8 mouse cellular contexts compared by ENCODE assay signal in genomic region chr7:67371351-67371890, GRCm38 (mm10). TPM values are rescaled to one million over a fixed set of nuclear protein-coding genes. Genes with fewer than 3 reads are reported as not detected.
DNase-seq lines count a peak whose midpoint lies in the region; ATAC-seq lines count a peak whose summit lies in the region.

No protein-coding gene starts in this region.

- H3K9ac ChIP-seq in kidney, embryonic 14.5 days (ENCODE audit: low read depth, low read length): peak overlapping the region; percentile 97
- peak overlapping the region; percentile 95 for H3K9ac ChIP-seq in hindbrain, embryonic 11.5 days (ENCODE audit: low read depth, low read length)
- peak overlapping the region; percentile 96 for H3K9ac ChIP-seq in midbrain, embryonic 12.5 days (replicated peaks)

- WGBS in kidney, embryonic 14.5 days: 10% methylated on average over 10 of the region's 10 CpGs
- 17% methylated on average over 10 of the region's 10 CpGs for WGBS in hindbrain, embryonic 11.5 days
- 21% methylated on average over 10 of the region's 10 CpGs for whole genome bisulfite sequencing in midbrain, embryonic 12.5 days

- H3K4me1 ChIP-seq in kidney, embryonic 14.5 days (ENCODE audit: control insufficient read depth, insufficient read depth, low read length): peaks cover 17% of the 10 kb centered on the region; the same call in 1 of the 2 replicates
- H3K4me1 ChIP-seq in hindbrain, embryonic 11.5 days (replicated peaks; ENCODE audit: control insufficient read depth, insufficient read depth, low read length): no peaks in the 10 kb centered on the region; the same call in 1 of the 2 replicates
- H3K4me1 ChIP-seq in midbrain, embryonic 12.5 days: peaks cover 15% of the 10 kb centered on the region

- H3K4me3 ChIP-seq in kidney, embryonic 14.5 days (ENCODE audit: low read length): peak overlapping the region; percentile 92
- peak overlapping the region; percentile 78 for H3K4me3 ChIP-seq in hindbrain, embryonic 11.5 days (ENCODE audit: low read depth, low read length)
- H3K4me3 ChIP-seq in midbrain, embryonic 12.5 days: peak overlapping the region; percentile 92

- no peaks in the 10 kb centered on the region for H3K9me3 ChIP-seq in kidney, embryonic 14.5 days (ENCODE audit: control insufficient read depth, low read length)
- H3K9me3 ChIP-seq in hindbrain, embryonic 11.5 days (ENCODE audit: control insufficient read depth, low read length): no peaks in the 10 kb centered on the region
- no peaks in the 10 kb centered on the region for H3K9me3 ChIP-seq in midbrain, embryonic 12.5 days

- H3K36me3 ChIP-seq in kidney, embryonic 14.5 days (ENCODE audit: control insufficient read depth, insufficient read depth, low read length): no peaks in the 10 kb centered on the region
- H3K36me3 ChIP-seq in hindbrain, embryonic 11.5 days (ENCODE audit: control insufficient read depth, insufficient read depth, low read length): no peaks in the 10 kb centered on the region
- no peaks in the 10 kb centered on the region for H3K36me3 ChIP-seq in midbrain, embryonic 12.5 days

- no peaks in the 10 kb centered on the region for H3K27me3 ChIP-seq in kidney, embryonic 14.5 days (ENCODE audit: control insufficient read depth, insufficient read depth, low read length)
- H3K27me3 ChIP-seq in hindbrain, embryonic 11.5 days (ENCODE audit: control insufficient read depth, insufficient read depth, low read length): no peaks in the 10 kb centered on the region
- no peaks in the 10 kb centered on the region; the same call in 1 of the 2 replicates for H3K27me3 ChIP-seq in midbrain, embryonic 12.5 days

- peak overlapping the region; percentile 85 for H3K4me2 ChIP-seq in kidney, embryonic 14.5 days (replicated peaks; ENCODE audit: low read depth, low read length)
- H3K4me2 ChIP-seq in hindbrain, embryonic 11.5 days (replicated peaks; ENCODE audit: low read depth, low read length): peak overlapping the region; percentile 97
- peak overlapping the region; percentile 86 for H3K4me2 ChIP-seq in midbrain, embryonic 12.5 days (replicated peaks)

- no peak for DNase-seq in kidney, adult 8-10 months
- DNase-seq in adipocyte (ENCODE audit: low spot score): peak; percentile 51
- no peak for DNase-seq in hindbrain, embryonic 11.5 days (ENCODE audit: low spot score)
- DNase-seq in spleen, adult 18-20 months: no peak
- DNase-seq in left cerebral cortex, adult 9 months (ENCODE audit: low spot score in 2 of 2): no peak

- H3K27ac ChIP-seq in kidney, embryonic 14.5 days (ENCODE audit: low read depth, low read length): no peak overlapping the region
- no peak overlapping the region for H3K27ac ChIP-seq in hindbrain, embryonic 11.5 days (ENCODE audit: low read depth, low read length)
- no peak overlapping the region for H3K27ac ChIP-seq in midbrain, embryonic 12.5 days (replicated peaks)

- ATAC-seq in kidney, embryonic 14.5 days (ENCODE audit: low FRiP score, low TSS enrichment): no peak
- no peak for ATAC-seq in hindbrain, embryonic 11.5 days (ENCODE audit: low FRiP score)
- no peak for ATAC-seq in midbrain, embryonic 12.5 days (ENCODE audit: low FRiP score, low read depth)
- ATAC-seq in inflammation-experienced regulatory T-cells, adult 6 months: no peak

RNA-seq across cellular contexts. Expression of gene Mef2a, which starts 1.2 kb away (rescaled TPM):
- polyA plus RNA-seq in kidney, embryonic 14.5 days (2014; fragmentation: Nextera tagmentation; extraction: Ambion mirVana): 22.6 and 45.6 TPM in 2 replicates
- polyA plus RNA-seq in hindbrain, embryonic 11.5 days (2014; fragmentation: Nextera tagmentation; extraction: Ambion mirVana): 29.3 and 32.3 TPM in 2 replicates
- 29.7 and 32.0 TPM in 2 replicates for polyA plus RNA-seq in midbrain, embryonic 12.5 days (2016; fragmentation: Nextera tagmentation; extraction: Ambion mirVana)
- polyA plus RNA-seq in inflammation-experienced regulatory T-cells, adult 6 months (2017; shearing (Covaris generic)): 10 to 100 TPM; 11.4 to 12.0 (median 11.9) TPM
